Mouse (Mus musculus) embryonic facial prominence, embryonic 11.5 days (tissue): Measurements from ENCODE around the gene Sema3f. TPM values are rescaled to one million over a fixed set of nuclear protein-coding genes. Genes with fewer than 3 reads are reported as not detected.

Experiments
- ATAC-seq: fragments of 200-750 bp; cut with Nextera tagmentation; replicated peaks from 2 replicates; pipeline ENCODE4 v1.8.0; 2017; ENCODE audit warnings: low read depth; ENCODE audit not compliant: insufficient number of reproducible peaks, low FRiP score, low TSS enrichment
- DNase-seq: peaks from one replicate; pipeline ENCODE4 v3.0.0-alpha.2; 2015; ENCODE audit warnings: low spot score
- H3K27ac ChIP-seq: fragments of 300-500 bp; sonication (generic); replicated peaks from 2 replicates; pipeline ENCODE4 v1.5.1; 2014; ENCODE audit warnings: mild to moderate bottlenecking, low read depth, low read length, control low read depth
- H3K27me3 ChIP-seq: fragments of 300-500 bp; sonication (generic); 2 replicates; pipeline ENCODE4 v1.6.1; 2014; ENCODE audit warnings: mild to moderate bottlenecking, low read length, moderate library complexity, mixed read lengths; ENCODE audit not compliant: control insufficient read depth, insufficient read depth
- H3K36me3 ChIP-seq: fragments of 300-500 bp; sonication (generic); replicated peaks from 2 replicates; pipeline ENCODE4 v1.6.1; 2014; ENCODE audit warnings: low read depth, mild to moderate bottlenecking, low read length, moderate library complexity, mixed read lengths; ENCODE audit not compliant: control insufficient read depth, insufficient read depth
- H3K4me1 ChIP-seq: fragments of 300-500 bp; sonication (generic); 2 replicates; pipeline ENCODE4 v1.6.1; 2014; ENCODE audit warnings: low read length, mixed read lengths; ENCODE audit not compliant: control insufficient read depth, insufficient read depth
- H3K4me2 ChIP-seq: fragments of 300-500 bp; sonication (generic); 2 replicates; pipeline ENCODE4 v1.6.1; 2014; ENCODE audit warnings: low read depth, mild to moderate bottlenecking, control low read depth, low read length, moderate library complexity
- H3K4me3 ChIP-seq: fragments of 300-500 bp; sonication (generic); 2 replicates; pipeline ENCODE4 v1.5.1; 2014; ENCODE audit warnings: low read depth, low read length, control low read depth
- H3K9ac ChIP-seq: fragments of 300-500 bp; sonication (generic); replicated peaks from 2 replicates; pipeline ENCODE4 v1.6.1; 2014; ENCODE audit warnings: mild to moderate bottlenecking, control low read depth, low read length
- H3K9me3 ChIP-seq: fragments of 300-500 bp; sonication (generic); replicated peaks from 2 replicates; pipeline ENCODE4 v1.6.1; 2016; ENCODE audit warnings: mild to moderate bottlenecking, low read length, inconsistent platforms, mixed read lengths; ENCODE audit not compliant: control insufficient read depth
- WGBS: fragments of 180-500 bp; shearing (Covaris S2); extraction: QIAGEN DNeasy Blood & Tissue Kit; methylation state at CpG from one replicate; pipeline ENCODE4 v1.1.7; 2014; 5-methylcytosine and 5-hydroxymethylcytosine counted together
- polyA plus RNA-seq: library from polyadenylated mRNA; unstranded; fragments of >200 nt; fragmentation: Nextera tagmentation; extraction: Ambion mirVana; gene quantifications from 2 replicates; pipeline ENCODE4 v1.2.1, GENCODE M21; 2014

The Sema3f gene
- polyA plus RNA-seq, 1 experiment from 2014 or later: 17.7 TPM

DNA sequence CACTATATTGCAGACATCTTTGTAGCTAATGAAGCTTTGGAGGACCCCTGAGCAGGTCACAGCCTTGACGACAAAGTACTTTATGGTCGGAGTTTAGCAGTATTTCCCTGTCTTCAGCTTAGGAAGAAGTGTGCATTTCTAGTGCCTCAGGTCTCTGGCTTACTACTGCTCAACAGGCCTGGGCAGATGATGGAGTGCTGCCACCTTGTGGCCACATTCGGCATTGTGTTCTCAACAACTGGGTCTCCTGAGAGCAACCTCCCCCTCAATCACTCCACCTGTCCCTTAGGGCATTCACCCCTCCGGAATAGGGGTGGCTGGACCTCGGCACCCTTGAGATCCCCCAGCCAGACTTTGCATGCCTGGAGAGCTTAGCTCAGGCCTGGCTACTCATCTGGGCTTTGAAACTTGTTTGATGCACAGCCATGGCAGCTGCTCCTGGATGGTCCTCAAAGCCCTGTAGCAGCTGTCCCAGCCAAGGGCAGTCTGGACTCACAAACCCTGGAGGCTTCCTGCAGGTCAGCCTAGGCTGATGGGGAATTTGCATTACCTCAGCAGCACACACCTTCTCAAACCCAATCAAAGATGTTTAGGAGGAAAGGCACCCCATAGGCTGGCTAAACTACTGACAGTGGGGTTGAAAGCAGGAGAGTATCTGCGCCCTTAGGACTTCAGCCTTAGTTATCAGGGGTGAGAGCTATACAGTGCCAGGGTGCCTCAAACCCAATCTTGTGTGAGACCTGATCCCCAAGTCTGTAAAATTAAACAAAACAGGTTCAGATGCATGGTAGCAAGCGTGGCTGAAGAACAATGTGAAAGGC lies 28.0 kb upstream of the Sema3f start:
- no peaks in the 10 kb centered on the region for H3K9me3 ChIP-seq
- peak; percentile 92 for DNase-seq
- no peak overlapping the region for H3K9ac ChIP-seq
- H3K27me3 ChIP-seq: no peaks in the 10 kb centered on the region
- no peak overlapping the region for H3K27ac ChIP-seq
- ATAC-seq: peak; percentile 44
- WGBS: 22% methylated on average over 7 of the region's 7 CpGs
- H3K4me1 ChIP-seq: peaks cover 17% of the 10 kb centered on the region
- H3K4me2 ChIP-seq: no peak overlapping the region
- peaks cover 24% of the 10 kb centered on the region for H3K36me3 ChIP-seq
- H3K4me3 ChIP-seq: no peak overlapping the region

DNA sequence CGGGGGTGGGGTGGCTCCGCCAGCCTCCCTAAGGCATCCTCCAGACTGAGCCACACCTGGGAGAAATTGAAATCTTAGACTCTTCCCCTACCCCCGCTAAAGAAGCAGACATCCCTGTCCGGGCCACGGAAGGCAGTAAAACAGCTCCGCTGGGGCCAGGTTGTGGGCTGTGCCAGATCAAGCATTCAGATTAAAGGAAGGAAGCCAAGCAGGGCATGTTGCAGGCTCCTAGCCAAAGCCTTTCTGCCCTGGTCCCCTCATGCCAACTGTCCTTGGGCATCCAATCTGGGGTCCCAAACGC lies 25.9 kb upstream of the Sema3f start:
- H3K4me3 ChIP-seq: peak overlapping the region; percentile 0; the same call in 1 of the 2 replicates
- peak; percentile 71 for ATAC-seq

DNA sequence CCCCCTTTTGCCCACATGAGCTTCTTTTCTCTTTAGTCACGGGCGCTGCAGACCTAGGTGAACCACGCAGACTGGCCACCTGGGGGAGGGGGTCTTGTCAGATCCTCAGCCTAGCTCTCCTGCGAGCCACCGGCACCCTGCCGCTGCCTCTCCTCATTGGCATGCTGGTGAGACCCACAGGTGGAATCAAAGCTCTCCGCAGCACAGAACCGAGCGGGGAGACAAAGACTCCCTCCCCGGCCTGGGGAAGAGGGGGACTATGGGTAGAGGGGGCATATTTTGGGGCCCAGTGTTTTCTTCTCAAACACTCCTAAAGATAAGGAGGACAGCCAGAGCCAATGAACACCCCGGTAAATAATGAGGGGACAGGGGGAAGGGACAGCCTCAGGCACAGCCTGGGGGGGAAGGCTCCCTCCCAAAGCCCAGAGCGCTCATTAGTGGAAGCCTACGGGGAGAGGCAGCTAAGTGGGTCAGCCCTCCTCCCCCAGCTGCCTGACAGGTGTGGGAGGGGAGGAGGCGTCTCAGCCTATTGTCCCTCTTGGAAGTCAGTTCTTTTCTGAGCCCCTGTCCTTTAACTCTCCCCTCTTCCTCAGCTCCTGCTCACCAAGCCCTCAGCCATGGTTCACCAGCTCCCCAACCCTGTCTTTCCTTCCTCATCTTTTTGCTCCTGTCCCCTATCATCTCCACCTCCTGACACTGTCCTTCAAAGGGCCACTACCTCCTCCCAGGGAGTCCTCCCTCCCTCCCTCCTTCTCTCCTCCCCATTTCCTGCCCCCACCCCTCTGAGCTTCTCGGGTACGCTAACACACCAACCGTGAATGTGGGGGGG lies 25.3 kb upstream of the Sema3f start:
- ATAC-seq (peak; percentile 15), DNase-seq (peak; percentile 57)
- H3K36me3 ChIP-seq: peaks cover 7% of the 10 kb centered on the region; the same call in 1 of the 2 replicates
- WGBS: 3% methylated on average over 15 of the region's 17 CpGs
- H3K4me3 ChIP-seq: 0 out of 2 replicates have a peak overlapping the region, but pooled peaks have one; percentile 1
- H3K4me1 ChIP-seq: peaks cover 17% of the 10 kb centered on the region
- H3K27me3 ChIP-seq: no peaks in the 10 kb centered on the region
- peak overlapping the region; percentile 29 for H3K9ac ChIP-seq
- H3K9me3 ChIP-seq: no peaks in the 10 kb centered on the region
- H3K27ac ChIP-seq: peak overlapping the region; percentile 82
- H3K4me2 ChIP-seq: peak overlapping the region; percentile 24

More for the DNA sequence above, 25.9 kb upstream of the Sema3f start:
- peak overlapping the region; percentile 18; the same call in 1 of the 2 replicates for H3K9ac ChIP-seq
- no peaks in the 10 kb centered on the region for H3K9me3 ChIP-seq
- peak; percentile 78 for DNase-seq
- peaks cover 11% of the 10 kb centered on the region for H3K36me3 ChIP-seq
- WGBS: 0% methylated on average over 7 of the region's 7 CpGs
- peak overlapping the region; percentile 82 for H3K27ac ChIP-seq
- peaks cover 17% of the 10 kb centered on the region for H3K4me1 ChIP-seq
- H3K4me2 ChIP-seq: peak overlapping the region; percentile 24
- no peaks in the 10 kb centered on the region for H3K27me3 ChIP-seq

DNA sequence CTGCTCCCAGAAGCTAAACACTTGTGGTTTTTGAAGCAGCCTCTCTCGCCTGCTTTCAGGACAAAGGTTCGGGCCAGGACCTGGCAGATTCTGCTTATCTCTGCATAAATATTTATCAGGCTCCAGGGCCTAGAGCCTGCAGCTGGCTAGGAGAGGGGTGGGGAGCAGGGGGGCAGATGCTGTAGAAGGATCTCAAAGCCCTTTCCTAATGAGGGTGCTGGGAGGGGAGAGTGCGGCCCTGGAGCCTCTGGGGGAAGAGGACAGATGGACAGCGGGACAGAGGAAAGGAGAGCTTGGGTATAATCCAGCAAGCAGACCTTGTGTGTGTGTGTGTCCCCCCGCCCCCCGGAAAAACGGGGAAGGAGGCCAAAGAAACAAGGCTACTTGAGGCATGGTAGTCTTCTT lies 24.3 kb upstream of the Sema3f start:
- no peaks in the 10 kb centered on the region for H3K9me3 ChIP-seq
- WGBS: 38% methylated on average over 7 of the region's 7 CpGs
- no peak for ATAC-seq
- H3K27ac ChIP-seq: peak overlapping the region; percentile 82; the same call in 1 of the 2 replicates
- H3K4me3 ChIP-seq: no peak overlapping the region
- H3K27me3 ChIP-seq: no peaks in the 10 kb centered on the region
- H3K9ac ChIP-seq: peak overlapping the region; percentile 29; the same call in 1 of the 2 replicates
- DNase-seq: no peak
- H3K36me3 ChIP-seq: peaks cover 2% of the 10 kb centered on the region; the same call in 1 of the 2 replicates
- H3K4me2 ChIP-seq: no peak overlapping the region
- peaks cover 17% of the 10 kb centered on the region for H3K4me1 ChIP-seq

DNA sequence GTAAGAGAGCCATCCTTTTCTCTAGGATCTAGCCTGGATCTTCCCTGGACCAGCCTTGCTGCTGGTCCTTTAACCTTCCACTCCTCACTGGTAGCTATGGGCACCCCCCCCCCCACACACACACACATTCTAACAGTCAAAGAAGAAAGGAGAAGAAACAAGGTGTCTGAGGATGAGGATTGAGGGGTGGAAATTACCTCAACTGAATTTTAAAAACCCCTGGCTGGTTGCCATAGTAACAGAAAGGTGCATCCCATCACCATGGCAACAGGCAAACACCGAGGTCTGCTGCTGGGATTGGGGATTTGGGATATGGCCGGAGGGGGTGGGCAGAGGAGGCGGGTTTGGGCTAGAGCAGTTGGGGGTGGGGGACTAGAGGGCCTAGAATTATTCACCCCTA lies 19.4 kb upstream of the Sema3f start:
- Histone ChIP-seq H3K9me3 (no peaks in the 10 kb centered on the region), H3K4me1 (peaks cover 9% of the 10 kb centered on the region), H3K27ac (no peak overlapping the region)

DNA sequence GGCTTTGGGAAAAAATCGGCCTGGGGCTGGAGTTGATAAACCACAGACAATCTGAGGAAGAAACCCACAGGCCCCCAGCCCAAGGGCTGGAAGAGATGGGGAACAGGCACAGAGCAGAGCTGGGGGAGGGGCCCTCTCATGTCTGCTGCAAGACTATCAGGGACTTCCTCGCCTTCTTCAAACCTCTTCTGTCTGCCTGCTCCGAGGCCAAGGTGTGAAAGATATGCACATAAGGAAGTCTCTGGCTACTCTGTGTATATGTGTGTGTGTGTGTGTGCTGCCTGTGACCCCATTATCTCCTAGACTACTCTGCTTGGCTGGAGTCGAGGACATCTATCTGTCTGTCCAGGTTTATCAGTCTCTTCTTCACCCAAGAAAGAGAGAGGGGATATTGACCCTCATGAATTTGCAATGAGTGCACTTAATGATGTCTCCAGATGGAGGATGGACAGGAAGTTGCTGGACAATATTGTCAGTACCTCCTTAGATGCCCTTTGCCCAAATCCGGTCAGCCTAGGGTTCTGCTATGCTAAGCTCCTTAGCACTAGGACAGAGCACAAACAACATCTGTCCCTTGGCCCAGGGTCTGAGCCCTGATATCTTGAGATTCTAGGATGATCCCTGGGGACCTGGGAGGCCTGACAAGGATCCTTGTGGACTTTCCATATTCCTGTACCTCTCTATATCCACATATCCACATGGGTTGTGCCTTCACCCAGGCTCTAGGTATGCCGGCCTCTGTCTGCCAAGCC lies 18.8 kb upstream of the Sema3f start:
- DNase-seq (no peak), ATAC-seq (no peak)
- Histone ChIP-seq H3K4me3 (no peak overlapping the region), H3K27ac (no peak overlapping the region), H3K27me3 (no peaks in the 10 kb centered on the region), H3K9ac (no peak overlapping the region), H3K4me2 (no peak overlapping the region), H3K9me3 (no peaks in the 10 kb centered on the region), H3K36me3 (no peaks in the 10 kb centered on the region), H3K4me1 (peaks cover 12% of the 10 kb centered on the region)
- 59% methylated on average over 6 of the region's 6 CpGs for WGBS

More for the DNA sequence above, 19.4 kb upstream of the Sema3f start:
- ATAC-seq (no peak), DNase-seq (peak; percentile 78)
- Histone ChIP-seq H3K27me3 (no peaks in the 10 kb centered on the region), H3K4me2 (no peak overlapping the region), H3K4me3 (no peak overlapping the region), H3K36me3 (no peaks in the 10 kb centered on the region), H3K9ac (no peak overlapping the region)
- 20% methylated on average over 3 of the region's 3 CpGs for WGBS

DNA sequence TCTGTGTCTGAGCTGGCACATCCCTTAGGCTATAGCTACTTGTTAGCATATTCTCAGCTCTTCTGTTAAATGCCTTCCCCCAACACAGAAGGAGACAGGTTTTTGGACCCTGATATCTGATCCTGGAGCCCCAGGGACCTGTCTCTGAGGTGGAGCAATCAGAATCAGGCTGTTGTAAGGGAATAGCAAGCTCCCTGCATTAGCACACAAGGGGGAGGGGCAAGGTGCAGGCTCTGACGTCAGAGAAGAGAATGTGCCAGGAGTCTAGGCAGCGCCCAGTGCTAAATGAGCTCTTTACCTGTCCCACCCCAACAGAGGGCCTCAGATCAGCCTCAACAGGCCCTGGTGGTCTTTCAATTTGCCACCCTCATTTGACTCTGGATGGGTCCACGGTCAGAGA lies 16.8 kb upstream of the Sema3f start:
- Histone ChIP-seq H3K27ac (no peak overlapping the region), H3K9me3 (no peaks in the 10 kb centered on the region), H3K4me2 (no peak overlapping the region), H3K27me3 (no peaks in the 10 kb centered on the region), H3K4me3 (no peak overlapping the region), H3K9ac (no peak overlapping the region), H3K36me3 (no peaks in the 10 kb centered on the region), H3K4me1 (peaks cover 23% of the 10 kb centered on the region)
- peak; percentile 52 for DNase-seq
- ATAC-seq: no peak
- 43% methylated on average over 3 of the region's 3 CpGs for whole genome bisulfite sequencing
